Comparison of ENCODE assay signal across 18 mouse cellular contexts in genomic region chr2:160503597-160504393, GRCm38 (mm10).
DNase-seq lines count a peak whose midpoint lies in the region; ATAC-seq lines count a peak whose summit lies in the region.
"Had no signal": no experiment of that assay in that cellular context is flagged by ENCODE, and none has a peak within 500 bp of the region (broad histone marks: within the 10 kb centered on the region; RNA-seq: fewer than 3 reads in every experiment).

No protein-coding gene starts in this region.

- H3K4me1 ChIP-seq in forebrain, embryonic 11.5 days (replicated peaks; ENCODE audit: control insufficient read depth, insufficient read depth, low read length): peaks cover 13% of the 10 kb centered on the region; the same call in 1 of the 2 replicates
- peaks cover 40% of the 10 kb centered on the region for H3K4me1 ChIP-seq in forebrain, embryonic 10.5 days
- H3K4me1 ChIP-seq in forebrain, embryonic 13.5 days: peaks cover 21% of the 10 kb centered on the region
- H3K4me1 ChIP-seq in hindbrain, embryonic 14.5 days (replicated peaks; ENCODE audit: control insufficient read depth, insufficient read depth, low read length): peaks cover 15% of the 10 kb centered on the region; the same call in 1 of the 2 replicates
- peaks cover 18% of the 10 kb centered on the region for H3K4me1 ChIP-seq in neural tube, embryonic 15.5 days
- H3K4me1 ChIP-seq in liver, embryonic 12.5 days: no peaks in the 10 kb centered on the region
- H3K4me1 ChIP-seq: heart, embryonic 15.5 days had no signal

- no peak overlapping the region for H3K4me3 ChIP-seq in forebrain, embryonic 11.5 days (ENCODE audit: low read depth, low read length)
- no peak overlapping the region for H3K4me3 ChIP-seq in forebrain, embryonic 10.5 days
- H3K4me3 ChIP-seq in forebrain, embryonic 13.5 days: no peak overlapping the region
- H3K4me3 ChIP-seq in hindbrain, embryonic 14.5 days (replicated peaks; ENCODE audit: low read length): no peak overlapping the region
- no peak overlapping the region for H3K4me3 ChIP-seq in neural tube, embryonic 15.5 days (replicated peaks)
- no peak overlapping the region for H3K4me3 ChIP-seq in liver, embryonic 12.5 days
- H3K4me3 ChIP-seq: heart, embryonic 15.5 days; hindbrain, embryonic 15.5 days; limb, embryonic 10.5 days had no signal

- no peaks in the 10 kb centered on the region for H3K36me3 ChIP-seq in forebrain, embryonic 11.5 days (ENCODE audit: control insufficient read depth, insufficient read depth, low read length)
- no peaks in the 10 kb centered on the region for H3K36me3 ChIP-seq in forebrain, embryonic 10.5 days (replicated peaks)
- no peaks in the 10 kb centered on the region for H3K36me3 ChIP-seq in forebrain, embryonic 13.5 days (ENCODE audit: poor library complexity, severe bottlenecking)
- H3K36me3 ChIP-seq in hindbrain, embryonic 14.5 days (replicated peaks; ENCODE audit: control insufficient read depth, insufficient read depth): no peaks in the 10 kb centered on the region
- no peaks in the 10 kb centered on the region for H3K36me3 ChIP-seq in neural tube, embryonic 15.5 days
- no peaks in the 10 kb centered on the region for H3K36me3 ChIP-seq in liver, embryonic 12.5 days
- H3K36me3 ChIP-seq: heart, embryonic 15.5 days; hindbrain, embryonic 15.5 days; limb, embryonic 10.5 days had no signal

- DNase-seq in forebrain, embryonic 11.5 days (ENCODE audit: low spot score): no peak
- DNase-seq in forebrain, embryonic 10.5 days (ENCODE audit: extremely low spot score, low spot score): no peak
- DNase-seq in hindbrain, embryonic 14.5 days (ENCODE audit: low spot score): no peak
- DNase-seq in lung, postnatal 10 days: no peak
- no peak for DNase-seq in right cerebral cortex, postnatal 25 days
- DNase-seq: cerebellum, adult 18-20 months; kidney, adult 2 months; layer of hippocampus, postnatal 36 days; lung, postnatal 36 days; right cerebral cortex, postnatal 4 days had no signal

- H3K27ac ChIP-seq in forebrain, embryonic 11.5 days (ENCODE audit: low read depth, low read length): no peak overlapping the region
- H3K27ac ChIP-seq in forebrain, embryonic 10.5 days: no peak overlapping the region
- no peak overlapping the region for H3K27ac ChIP-seq in forebrain, embryonic 13.5 days
- no peak overlapping the region for H3K27ac ChIP-seq in hindbrain, embryonic 14.5 days
- no peak overlapping the region for H3K27ac ChIP-seq in neural tube, embryonic 15.5 days (replicated peaks)
- no peak overlapping the region for H3K27ac ChIP-seq in liver, embryonic 12.5 days
- H3K27ac ChIP-seq: heart, embryonic 15.5 days; hindbrain, embryonic 15.5 days; limb, embryonic 10.5 days; liver, embryonic 14.5 days had no signal

- no peak overlapping the region for H3K9ac ChIP-seq in forebrain, embryonic 11.5 days (ENCODE audit: low read length)
- H3K9ac ChIP-seq in forebrain, embryonic 13.5 days: no peak overlapping the region
- H3K9ac ChIP-seq in hindbrain, embryonic 14.5 days: no peak overlapping the region
- H3K9ac ChIP-seq in neural tube, embryonic 15.5 days (replicated peaks): no peak overlapping the region
- no peak overlapping the region for H3K9ac ChIP-seq in liver, embryonic 12.5 days
- H3K9ac ChIP-seq: heart, embryonic 15.5 days; hindbrain, embryonic 15.5 days; liver, embryonic 14.5 days had no signal

- no peak overlapping the region for H3K4me2 ChIP-seq in forebrain, embryonic 11.5 days (ENCODE audit: low read depth, low read length, severe bottlenecking)
- peak overlapping the region; percentile 13; the same call in 1 of the 2 replicates for H3K4me2 ChIP-seq in forebrain, embryonic 13.5 days
- no peak overlapping the region for H3K4me2 ChIP-seq in hindbrain, embryonic 14.5 days (replicated peaks)
- peak overlapping the region; percentile 14; the same call in 1 of the 2 replicates for H3K4me2 ChIP-seq in neural tube, embryonic 15.5 days
- H3K4me2 ChIP-seq in liver, embryonic 12.5 days: no peak overlapping the region
- H3K4me2 ChIP-seq: heart, embryonic 15.5 days; hindbrain, embryonic 15.5 days had no signal

- H3K9me3 ChIP-seq in forebrain, embryonic 11.5 days (ENCODE audit: control insufficient read depth, low read length): no peaks in the 10 kb centered on the region
- H3K9me3 ChIP-seq in forebrain, embryonic 10.5 days: no peaks in the 10 kb centered on the region
- no peaks in the 10 kb centered on the region for H3K9me3 ChIP-seq in forebrain, embryonic 13.5 days (replicated peaks)
- H3K9me3 ChIP-seq in hindbrain, embryonic 14.5 days (ENCODE audit: control insufficient read depth, low read length): no peaks in the 10 kb centered on the region
- H3K9me3 ChIP-seq in neural tube, embryonic 15.5 days (replicated peaks): no peaks in the 10 kb centered on the region
- H3K9me3 ChIP-seq in liver, embryonic 12.5 days (replicated peaks): no peaks in the 10 kb centered on the region
- H3K9me3 ChIP-seq: heart, embryonic 15.5 days; hindbrain, embryonic 15.5 days; limb, embryonic 10.5 days had no signal

- peak; percentile 37; the same call in 1 of the 2 replicates for ATAC-seq in forebrain, embryonic 11.5 days (replicated peaks; ENCODE audit: low FRiP score)
- peak; percentile 31 for ATAC-seq in forebrain, embryonic 13.5 days
- peak; percentile 48; the same call in 1 of the 2 replicates for ATAC-seq in hindbrain, embryonic 14.5 days (ENCODE audit: low FRiP score)
- ATAC-seq in neural tube, embryonic 15.5 days (ENCODE audit: low FRiP score): no peak
- no peak for ATAC-seq in liver, embryonic 12.5 days
- ATAC-seq: Patski had no signal

- WGBS in forebrain, embryonic 11.5 days: 51% methylated on average over 16 of the region's 16 CpGs
- WGBS in forebrain, embryonic 10.5 days: 70% methylated on average over 16 of the region's 16 CpGs
- 23% methylated on average over 16 of the region's 16 CpGs for WGBS in forebrain, embryonic 13.5 days
- WGBS in hindbrain, embryonic 14.5 days: 22% methylated on average over 16 of the region's 16 CpGs
- 12% methylated on average over 16 of the region's 16 CpGs for WGBS in neural tube, embryonic 15.5 days
- 68% methylated on average over 16 of the region's 16 CpGs for WGBS in liver, embryonic 12.5 days (ENCODE audit: insufficient replicate concordance)

- no peaks in the 10 kb centered on the region for H3K27me3 ChIP-seq in forebrain, embryonic 11.5 days (ENCODE audit: control insufficient read depth, insufficient read depth, low read length)
- H3K27me3 ChIP-seq in forebrain, embryonic 10.5 days (ENCODE audit: poor library complexity, severe bottlenecking): peaks cover 17% of the 10 kb centered on the region; the same call in 1 of the 2 replicates
- H3K27me3 ChIP-seq in forebrain, embryonic 13.5 days: peaks cover 8% of the 10 kb centered on the region; the same call in 1 of the 2 replicates
- peaks cover 40% of the 10 kb centered on the region for H3K27me3 ChIP-seq in hindbrain, embryonic 14.5 days (ENCODE audit: control insufficient read depth, insufficient read depth, low read length)
- peaks cover 74% of the 10 kb centered on the region for H3K27me3 ChIP-seq in neural tube, embryonic 15.5 days (replicated peaks)
- H3K27me3 ChIP-seq in liver, embryonic 12.5 days (replicated peaks): no peaks in the 10 kb centered on the region
- H3K27me3 ChIP-seq: heart, embryonic 15.5 days had no signal

Comparison
In these comparisons a context has a peak if more than half of its experiments do, and no peak if none do; other contexts are left out.
1. H3K4me2 ChIP-seq: peak in forebrain, embryonic 13.5 days (single experiment) and neural tube, embryonic 15.5 days (single experiment); none in forebrain, embryonic 11.5 days (single experiment), hindbrain, embryonic 14.5 days (single experiment) and liver, embryonic 12.5 days (single experiment).
2. ATAC-seq: peak in forebrain, embryonic 11.5 days (single experiment), forebrain, embryonic 13.5 days (single experiment) and hindbrain, embryonic 14.5 days (single experiment); none in neural tube, embryonic 15.5 days (single experiment) and liver, embryonic 12.5 days (single experiment).